Mouse (Mus musculus) gastrocnemius, adult 2 months (tissue): Measurements from ENCODE around the gene Ddost. TPM values are rescaled to one million over a fixed set of nuclear protein-coding genes. Genes with fewer than 3 reads are reported as not detected.

Source experiments
- DNase-seq: peaks from one replicate; pipeline ENCODE4 v3.0.0; 2022
- H3K27ac ChIP-seq: fragments of 200-600 bp; 2 replicates; pipeline ENCODE4 v1.8.1; 2022; ENCODE audit warnings: mild to moderate bottlenecking
- H3K4me3 ChIP-seq: fragments of 200-600 bp; 2 replicates; pipeline ENCODE4 v1.8.1; 2022; ENCODE audit warnings: mild to moderate bottlenecking, moderate library complexity
- CTCF ChIP-seq: fragments of 200-600 bp; IDR thresholded peaks from 2 replicates; pipeline ENCODE4 v1.8.1; 2022; ENCODE audit warnings: antibody characterized with exemption, mild to moderate bottlenecking, moderate library complexity
- intact Hi-C: fragments of 180-260 bp; cut with DNase I; formaldehyde crosslinking; loops from one replicate; pipeline ENCODE4 v1.15.1; 2025
- total RNA-seq, 2 experiments: library from RNA; stranded (reverse); gene quantifications; 2 replicates each; pipeline ENCODE4 v1.2.3; 2021

Gene Ddost
- total RNA-seq, 2 experiments from 2014 or later, result 29.1 to 34.3 TPM

GRCm38 (mm10) chr4:138293261-138293948, 11.1 kb upstream of the Ddost start:
- no peak for TF ChIP-seq CTCF
- Histone ChIP-seq H3K27ac (no peak overlapping the region), H3K4me3 (no peak overlapping the region)
- intact Hi-C loops, result no loop called here
- DNase-seq, result no peak

GRCm38 (mm10) chr4:138293949-138294550, 10.5 kb upstream of the Ddost start:
- DNase-seq, result no peak
- H3K4me3 ChIP-seq, result no peak overlapping the region
- intact Hi-C loops, result no loop called here
- no peak for TF ChIP-seq CTCF
- no peak overlapping the region for H3K27ac ChIP-seq

- intact Hi-C loops, result no loop called here
Measured at GRCm38 (mm10) chr4:138301271-138301780, 3.2 kb upstream of the Ddost start.

GRCm38 (mm10) chr4:138303011-138303410, 1.5 kb upstream of the Ddost start:
- Histone ChIP-seq H3K4me3 (no peak overlapping the region), H3K27ac (no peak overlapping the region)
- TF ChIP-seq CTCF, result no peak
- DNase-seq, result peak; percentile 7
- intact Hi-C loops, result no loop called here

More at GRCm38 (mm10) chr4:138301271-138301780, 3.2 kb upstream of the Ddost start:
- TF ChIP-seq CTCF, result no peak
- peak; percentile 39 for DNase-seq
- no peak overlapping the region for H3K27ac ChIP-seq
- H3K4me3 ChIP-seq, result no peak overlapping the region

- intact Hi-C loops, result no loop called here
- H3K27ac ChIP-seq, result peak overlapping the region; percentile 73
- TF ChIP-seq CTCF, result no peak
Measured at GRCm38 (mm10) chr4:138303742-138304141, 788 bp upstream of the Ddost start.

GRCm38 (mm10) chr4:138307025-138307424, 2.5 kb downstream of the Ddost start:
- TF ChIP-seq CTCF, result no peak
- intact Hi-C loops, result no loop called here
- no peak for DNase-seq
- Histone ChIP-seq H3K4me3 (no peak overlapping the region), H3K27ac (no peak overlapping the region)

More at GRCm38 (mm10) chr4:138303742-138304141, 788 bp upstream of the Ddost start:
- peak overlapping the region; percentile 96 for H3K4me3 ChIP-seq
- peak; percentile 45 for DNase-seq

- intact Hi-C loops, result no loop called here
- DNase-seq, result no peak
- no peak for TF ChIP-seq CTCF
- Histone ChIP-seq H3K27ac (no peak overlapping the region), H3K4me3 (no peak overlapping the region)
Measured at GRCm38 (mm10) chr4:138307739-138308138, 3.2 kb downstream of the Ddost start.

- Histone ChIP-seq H3K4me3 (no peak overlapping the region), H3K27ac (no peak overlapping the region)
- intact Hi-C loops, result no loop called here
- DNase-seq, result no peak
- no peak for TF ChIP-seq CTCF
Measured at GRCm38 (mm10) chr4:138310311-138310910, 5.9 kb downstream of the Ddost start.

GRCm38 (mm10) chr4:138311595-138311994, 7.1 kb downstream of the Ddost start:
- intact Hi-C loops, result no loop called here
- peak; percentile 82 for TF ChIP-seq CTCF
- Histone ChIP-seq H3K27ac (no peak overlapping the region), H3K4me3 (no peak overlapping the region)
- DNase-seq, result peak; percentile 64

- intact Hi-C loops, result no loop called here
- H3K4me3 ChIP-seq, result no peak overlapping the region
- H3K27ac ChIP-seq, result no peak overlapping the region
- no peak for TF ChIP-seq CTCF
- no peak for DNase-seq
Measured at GRCm38 (mm10) chr4:138312105-138312504, 7.6 kb downstream of the Ddost start.

GRCm38 (mm10) chr4:138313021-138313420, 8.5 kb downstream of the Ddost start:
- Histone ChIP-seq H3K4me3 (no peak overlapping the region), H3K27ac (no peak overlapping the region)
- intact Hi-C loops, result no loop called here
- DNase-seq, result no peak
- TF ChIP-seq CTCF, result no peak

- intact Hi-C loops, result no loop called here
- no peak for DNase-seq
- TF ChIP-seq CTCF, result no peak
- Histone ChIP-seq H3K27ac (no peak overlapping the region), H3K4me3 (no peak overlapping the region)
Measured at GRCm38 (mm10) chr4:138313795-138314194, 9.3 kb downstream of the Ddost start.

- no peak for DNase-seq
- H3K4me3 ChIP-seq, result no peak overlapping the region
- no peak overlapping the region for H3K27ac ChIP-seq
- intact Hi-C loops, result no loop called here
- TF ChIP-seq CTCF, result peak; percentile 61
Measured at GRCm38 (mm10) chr4:138315781-138316180, 11.3 kb downstream of the Ddost start.
